Mouse (Mus musculus) ES-E14 (cell line): ENCODE results near the gene Gm28041. TPM values are rescaled to one million over a fixed set of nuclear protein-coding genes. Genes with fewer than 3 reads are reported as not detected.

Source experiments
- DNase-seq: peaks from one replicate; pipeline ENCODE4 v3.0.0-alpha.2; 2013; ENCODE audit warnings: low read depth, low spot score
- H3K27ac ChIP-seq: 2 replicates; pipeline ENCODE4 v1.5.1; 2012; ENCODE audit warnings: low read depth, mild to moderate bottlenecking, low read length, moderate library complexity, mixed read lengths; ENCODE audit not compliant: poor library complexity, insufficient read depth, severe bottlenecking
- H3K36me3 ChIP-seq: 2 replicates; pipeline ENCODE4 v1.6.1; 2012; ENCODE audit warnings: mild to moderate bottlenecking, low read length, moderate library complexity, mixed read lengths; ENCODE audit not compliant: control insufficient read depth, poor library complexity, insufficient read depth, severe bottlenecking
- H3K4me1 ChIP-seq, 2 experiments: fragments of 150-350 bp in 1 of 2; sonication (generic) in 1 of 2; 2 replicates each; pipeline ENCODE4 v1.6.1; 2012; ENCODE audit warnings: low read length in 2 of 2, mild to moderate bottlenecking in 1 of 2, mixed read lengths in 1 of 2; ENCODE audit not compliant: control insufficient read depth in 2 of 2, insufficient read depth in 2 of 2, poor library complexity in 1 of 2
- H3K4me3 ChIP-seq, 2 experiments: fragments of 150-350 bp in 1 of 2; sonication (generic) in 1 of 2; 2 replicates each; pipeline ENCODE4 v1.5.1; 2012; ENCODE audit warnings: low read length in 2 of 2, low read depth in 1 of 2, mild to moderate bottlenecking in 1 of 2, mixed read lengths in 1 of 2; ENCODE audit not compliant: insufficient read depth in 1 of 2, poor library complexity in 1 of 2, severe bottlenecking in 1 of 2
- H3K9ac ChIP-seq: 2 replicates; pipeline ENCODE4 v1.6.1; 2012; ENCODE audit warnings: low read depth, mild to moderate bottlenecking, low read length, mixed read lengths; ENCODE audit not compliant: poor library complexity, insufficient read depth, severe bottlenecking
- H3K9me3 ChIP-seq: fragments of 150-350 bp; sonication (generic); 2 replicates; pipeline ENCODE4 v1.6.1; 2012; ENCODE audit warnings: low read depth, mild to moderate bottlenecking, low read length; ENCODE audit not compliant: control insufficient read depth, insufficient read depth
- CHD2 ChIP-seq: IDR thresholded peaks from 2 replicates; pipeline ENCODE4 v1.6.1; 2014; ENCODE audit warnings: mild to moderate bottlenecking, low read depth, low read length, inconsistent platforms
- HCFC1 ChIP-seq: IDR thresholded peaks from 2 replicates; pipeline ENCODE4 v1.6.1; 2012; ENCODE audit warnings: low read length, inconsistent platforms, borderline replicate concordance; ENCODE audit not compliant: insufficient read depth
- MAFK ChIP-seq: IDR thresholded peaks from 2 replicates; pipeline ENCODE4 v1.6.1; 2014; ENCODE audit warnings: mild to moderate bottlenecking, low read depth, low read length, inconsistent platforms; ENCODE audit not compliant: insufficient read depth
- ZC3H11A ChIP-seq: IDR thresholded peaks from 2 replicates; pipeline ENCODE4 v1.6.1; 2012; ENCODE audit warnings: low read depth, mild to moderate bottlenecking, inconsistent platforms, low read length, borderline replicate concordance
- ZNF384 ChIP-seq: IDR thresholded peaks from 2 replicates; pipeline ENCODE4 v1.6.1; 2012; ENCODE audit warnings: low read depth, low read length, inconsistent platforms
- in situ Hi-C, 2 experiments: fragments of 600-800 bp; cut with MboI; formaldehyde crosslinking; loops; one replicate each; pipeline ENCODE4 v1.15.1; 2025; ENCODE audit warnings: low sequenced_read_pairs in 2 of 2, inconsistent platforms in 1 of 2; ENCODE audit not compliant: unreplicated experiment in 2 of 2
- total RNA-seq: library from RNA; depleted of rRNA; stranded (reverse); fragments of 300-350 nt; gene quantifications from 2 replicates; pipeline ENCODE4 v1.2.3, GENCODE M21; 2012

Gm28041 gene
- total RNA-seq, 1 experiment: 0.80 TPM

DNA sequence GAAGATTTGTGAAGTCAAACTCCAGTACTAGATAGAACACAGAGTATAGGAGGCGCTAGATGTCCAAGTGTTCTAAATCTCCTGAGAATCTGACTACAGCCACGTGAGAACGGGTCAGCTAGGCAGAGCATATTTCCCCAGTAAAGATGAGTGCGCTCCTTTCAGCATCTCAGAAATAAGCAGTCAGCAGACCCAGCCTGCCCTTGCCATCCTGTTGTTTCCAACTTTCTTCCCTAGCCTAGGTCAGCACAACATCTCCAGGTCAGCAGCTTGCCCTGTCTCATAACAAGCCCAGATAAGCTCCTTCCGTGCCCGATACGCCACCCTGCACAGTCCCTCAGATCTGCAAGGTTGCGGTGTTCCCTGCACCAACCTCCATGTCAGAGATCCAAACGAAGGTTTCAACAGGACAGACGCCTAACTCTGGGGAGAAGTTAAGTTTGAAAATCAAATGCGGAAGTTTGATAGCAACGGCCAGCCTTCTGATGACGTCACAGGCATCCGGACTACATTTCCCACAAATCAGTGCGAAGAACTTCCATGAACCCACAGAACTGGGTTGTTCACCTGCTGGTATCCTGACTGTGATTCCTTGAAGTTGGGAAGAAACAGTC lies 15.3 kb downstream of the Gm28041 start, which contains the start of the genes Gm28044 and Zfp953:
TSS of gene Gm28044 (minus strand) at position 406 of the 614 bp plus-strand sequence.
TSS of gene Zfp953 (minus strand) at position 475 of the 614 bp plus-strand sequence.
- no peaks in the 10 kb centered on the region for H3K36me3 ChIP-seq
- no peaks in the 10 kb centered on the region for H3K9me3 ChIP-seq
- in situ Hi-C loops: no loop called here
- peak within 1 kb of the TSS; percentile 69 for H3K9ac ChIP-seq
- H3K4me1 ChIP-seq: no peaks in the 10 kb centered on the region
- no peak within 1 kb of the TSS for H3K27ac ChIP-seq
- peak within 1 kb of the TSS; percentile 75 to 82 for H3K4me3 ChIP-seq
- TF ChIP-seq HCFC1: peak; percentile 91
- no peak for TF ChIP-seq ZC3H11A
- DNase-seq: peak; percentile 68

- Histone ChIP-seq H3K9ac (no peak overlapping the region), H3K4me3 (no peak overlapping the region), H3K36me3 (no peaks in the 10 kb centered on the region), H3K27ac (no peak overlapping the region), H3K9me3 (no peaks in the 10 kb centered on the region), H3K4me1 (no peaks in the 10 kb centered on the region)
- TF ChIP-seq CHD2: no peak
- no peak for TF ChIP-seq ZC3H11A
- TF ChIP-seq MAFK: no peak
- TF ChIP-seq HCFC1: no peak
- no peak for TF ChIP-seq ZNF384
- in situ Hi-C loops: no loop called here
- DNase-seq: no peak
Observed at GRCm38 (mm10) chr13:67351854-67352253, 23.7 kb downstream of the Gm28041 start.

GRCm38 (mm10) chr13:67343422-67343821 lies 32.1 kb downstream of the Gm28041 start:
- DNase-seq: no peak
- Histone ChIP-seq H3K27ac (no peak overlapping the region), H3K36me3 (no peaks in the 10 kb centered on the region), H3K4me3 (no peak overlapping the region), H3K9ac (no peak overlapping the region), H3K9me3 (no peaks in the 10 kb centered on the region), H3K4me1 (no peaks in the 10 kb centered on the region)
- in situ Hi-C loops: no loop called here
- TF ChIP-seq ZC3H11A (no peak), HCFC1 (no peak)

- H3K9me3 ChIP-seq: no peaks in the 10 kb centered on the region
- no peak overlapping the region for H3K27ac ChIP-seq
- H3K4me1 ChIP-seq: no peaks in the 10 kb centered on the region
- TF ChIP-seq MAFK (no peak), ZNF384 (no peak), CHD2 (no peak), HCFC1 (no peak), ZC3H11A (no peak)
- no peak overlapping the region; the same call in 1 of the 2 replicates for H3K9ac ChIP-seq
- peak overlapping the region; percentile 41 to 75; a peak in 3 of 4 replicates for H3K4me3 ChIP-seq
- no peak for DNase-seq
- in situ Hi-C loops: no loop called here
- H3K36me3 ChIP-seq: no peaks in the 10 kb centered on the region
Observed at GRCm38 (mm10) chr13:67332877-67333276, 42.7 kb downstream of the Gm28041 start.

GRCm38 (mm10) chr13:67332019-67332724 lies 43.4 kb downstream of the Gm28041 start, which contains the start of gene Zfp595:
Gene Zfp595, minus strand, starts transcription at chr13:67332570.
- in situ Hi-C loops: no loop called here
- no peak for TF ChIP-seq MAFK
- TF ChIP-seq HCFC1: peak; percentile 89
- TF ChIP-seq ZC3H11A: peak; percentile 53; the same call in 1 of the 2 replicates

More at GRCm38 (mm10) chr13:67332019-67332724, 43.4 kb downstream of the Gm28041 start, which contains the start of gene Zfp595:
- peak within 1 kb of the TSS; percentile 58 to 75 for H3K4me3 ChIP-seq
- H3K9ac ChIP-seq: peak within 1 kb of the TSS; percentile 59; the same call in 1 of the 2 replicates
- DNase-seq: peak; percentile 63
- H3K9me3 ChIP-seq: no peaks in the 10 kb centered on the region
- H3K36me3 ChIP-seq: no peaks in the 10 kb centered on the region
- H3K27ac ChIP-seq: no peak within 1 kb of the TSS
- no peaks in the 10 kb centered on the region for H3K4me1 ChIP-seq
